Mouse (Mus musculus) right cerebral cortex, adult 18-20 months (tissue): ENCODE data around the gene Cobll1.

Source experiments
- DNase-seq: peaks from one replicate; pipeline ENCODE4 v3.0.0; 2022; ENCODE audit warnings: mixed read lengths

Gene Cobll1

DNA sequence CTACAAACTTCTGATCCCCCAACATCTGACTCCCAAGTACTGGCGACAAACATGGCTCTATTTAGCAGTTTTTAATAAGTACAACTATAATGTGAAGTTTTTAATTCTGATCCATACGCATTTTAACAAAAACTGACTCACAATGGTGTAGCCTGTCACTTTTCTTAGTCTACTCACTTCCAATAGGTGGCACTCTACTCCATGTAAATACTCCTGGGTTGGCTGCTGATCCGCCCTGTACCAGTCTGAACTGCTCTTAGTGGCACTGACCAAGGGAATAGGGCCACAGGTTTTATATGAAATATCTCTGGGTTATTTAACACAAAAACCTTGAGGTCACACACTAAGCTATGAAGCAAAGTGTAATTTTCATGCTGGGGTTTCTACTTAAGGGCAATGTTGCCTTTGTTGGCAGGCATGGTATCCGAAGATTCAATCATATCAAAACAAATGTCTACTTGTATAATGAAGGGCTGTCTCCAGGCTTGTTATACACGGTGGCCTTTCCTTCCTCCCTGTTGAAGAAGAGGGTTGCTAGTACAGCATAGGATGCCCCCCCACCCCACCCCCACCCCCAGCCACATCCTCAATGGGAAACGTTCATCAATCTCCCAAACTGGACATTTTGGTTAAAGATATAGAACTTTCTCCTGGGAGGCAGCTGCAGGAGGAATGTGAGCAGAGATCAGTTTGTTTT is 93.6 kb downstream of the Cobll1 start:
- DNase-seq = peak; percentile 8

DNA sequence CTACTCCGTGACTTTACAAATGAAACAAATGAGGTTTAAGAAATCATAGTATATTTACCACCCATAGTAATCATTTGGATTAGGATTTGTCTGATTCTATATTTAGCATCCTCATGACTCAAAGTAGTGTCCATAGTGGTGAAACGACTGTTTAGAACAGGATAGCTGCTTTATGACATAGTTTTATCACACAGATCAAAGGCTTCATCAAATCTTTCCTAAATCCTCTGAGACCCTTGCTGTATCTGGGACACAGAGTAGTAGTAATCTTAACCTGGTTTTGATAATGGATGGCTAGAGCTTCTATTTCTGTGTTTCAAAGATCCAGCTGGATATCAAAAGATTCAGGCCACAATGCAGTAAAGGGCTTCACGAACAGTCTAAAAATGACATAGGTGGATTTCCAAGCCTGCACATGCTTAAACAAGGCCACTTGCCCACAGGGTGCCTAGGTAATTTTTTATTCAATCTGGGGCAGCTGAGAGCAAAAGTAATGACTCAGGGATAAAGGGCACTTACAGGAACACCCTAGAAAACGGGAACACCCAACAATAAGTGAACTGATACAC is 98.0 kb downstream of the Cobll1 start:
- no peak for DNase-seq

- DNase-seq = no peak
Observed at GRCm38 (mm10) chr2:65140330-65140922, 98.8 kb downstream of the Cobll1 start.

DNA sequence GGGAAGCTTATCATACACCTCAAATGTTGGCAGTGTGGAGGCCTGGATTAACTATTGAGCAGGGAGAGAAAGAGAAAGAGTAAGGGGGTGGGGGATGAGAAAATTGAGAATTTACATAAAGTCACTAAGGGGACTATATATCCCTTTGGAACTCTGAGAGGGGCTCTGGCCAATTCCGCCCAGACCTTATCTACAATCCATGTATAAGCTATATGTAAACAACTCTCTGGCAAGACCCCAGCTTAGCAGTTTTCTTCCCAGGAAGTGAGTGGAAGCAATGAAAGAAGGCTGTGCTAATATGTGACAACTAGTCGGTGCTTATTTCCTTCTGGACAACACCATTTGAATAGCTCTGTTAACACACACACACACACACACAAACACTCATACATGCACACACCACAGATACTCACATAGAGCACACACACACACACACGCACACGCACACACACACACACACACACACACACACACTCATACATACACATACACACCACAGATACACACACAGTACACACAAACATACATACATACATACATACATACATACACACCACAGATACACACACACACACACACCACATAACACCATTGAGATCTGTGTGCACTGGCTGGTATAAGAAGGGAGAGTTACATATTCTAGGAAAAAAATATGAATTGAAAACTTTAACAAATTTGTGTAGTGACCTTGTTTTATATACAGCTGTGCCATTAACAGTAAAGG is 99.4 kb downstream of the Cobll1 start:
- no peak for DNase-seq

GRCm38 (mm10) chr2:65138992-65139391 is 100.2 kb downstream of the Cobll1 start:
- DNase-seq = no peak

DNA sequence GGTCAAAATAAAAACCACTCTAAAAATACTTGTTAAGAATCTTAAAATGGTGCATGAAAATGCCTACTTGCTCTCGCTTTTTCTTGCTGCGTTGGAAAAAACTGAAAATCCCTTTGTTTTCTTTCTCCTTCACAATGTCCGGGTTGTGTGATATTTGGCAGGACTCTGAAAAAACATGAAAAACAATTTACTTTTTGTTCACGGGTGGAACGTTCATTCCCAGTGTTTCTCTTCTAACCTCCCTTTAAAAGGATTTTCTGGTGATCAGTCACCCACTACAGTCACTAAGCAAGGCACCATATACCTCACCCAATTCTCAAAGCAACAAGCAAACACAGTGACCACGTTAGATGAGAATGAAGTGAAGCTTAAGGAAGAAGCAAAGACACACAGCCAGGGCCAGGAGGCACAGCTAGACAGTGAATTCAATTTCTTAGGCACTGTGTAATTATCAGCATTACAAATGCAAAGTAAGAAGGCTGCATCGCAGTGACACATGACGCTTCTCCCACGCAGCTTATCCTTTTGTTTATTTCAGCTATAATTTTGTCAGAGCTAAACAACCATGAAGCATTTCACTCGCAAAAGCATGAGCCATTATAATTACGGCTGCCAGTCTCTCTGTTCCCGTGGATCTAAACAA is 112.9 kb downstream of the Cobll1 start:
- peak; percentile 35 for DNase-seq

GRCm38 (mm10) chr2:65123702-65124101 is 115.5 kb downstream of the Cobll1 start:
- DNase-seq = no peak

DNA sequence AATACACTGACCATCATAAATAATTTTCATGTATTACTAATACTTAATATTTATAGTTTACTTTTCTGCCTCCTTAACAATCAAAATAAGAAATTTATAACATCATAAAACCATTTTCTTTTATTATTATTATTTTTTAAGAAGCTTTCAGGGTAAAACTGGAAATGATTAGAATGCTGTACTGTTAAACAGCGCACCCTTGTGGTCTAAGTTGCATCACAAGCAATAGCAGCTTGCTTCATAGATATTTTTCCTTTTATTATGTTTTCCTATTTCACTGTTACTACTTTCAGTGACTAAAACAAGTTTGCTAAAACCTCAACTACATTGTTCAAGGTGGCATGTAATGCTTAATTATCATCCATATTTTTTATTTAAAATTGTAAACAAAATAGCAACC is 117.8 kb downstream of the Cobll1 start:
- DNase-seq = peak; percentile 20

GRCm38 (mm10) chr2:65121012-65121411 is 118.2 kb downstream of the Cobll1 start:
- DNase-seq = no peak

DNA sequence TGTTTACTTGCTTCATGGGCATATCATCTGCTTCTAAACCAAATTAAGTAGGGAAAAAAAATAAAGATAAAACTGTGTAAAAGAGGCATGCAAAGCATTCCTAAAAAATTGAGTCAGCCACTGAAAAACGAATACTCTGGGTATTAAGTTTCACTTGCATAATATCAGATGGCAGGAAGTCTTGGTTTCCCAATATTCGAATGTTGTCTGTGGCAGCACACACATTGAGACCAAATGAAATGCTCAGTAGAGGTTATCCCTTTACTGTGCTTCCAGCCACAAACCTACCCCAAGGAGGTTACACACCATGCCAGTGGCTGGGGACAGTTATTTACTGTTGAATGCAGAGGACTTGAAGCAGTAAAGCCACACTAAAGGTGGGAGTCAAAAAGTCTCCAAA is 119.1 kb downstream of the Cobll1 start:
- no peak for DNase-seq

- DNase-seq = no peak
Observed at GRCm38 (mm10) chr2:65119667-65120066, 119.5 kb downstream of the Cobll1 start.

GRCm38 (mm10) chr2:65119076-65119475 is 120.1 kb downstream of the Cobll1 start:
- DNase-seq = no peak

DNA sequence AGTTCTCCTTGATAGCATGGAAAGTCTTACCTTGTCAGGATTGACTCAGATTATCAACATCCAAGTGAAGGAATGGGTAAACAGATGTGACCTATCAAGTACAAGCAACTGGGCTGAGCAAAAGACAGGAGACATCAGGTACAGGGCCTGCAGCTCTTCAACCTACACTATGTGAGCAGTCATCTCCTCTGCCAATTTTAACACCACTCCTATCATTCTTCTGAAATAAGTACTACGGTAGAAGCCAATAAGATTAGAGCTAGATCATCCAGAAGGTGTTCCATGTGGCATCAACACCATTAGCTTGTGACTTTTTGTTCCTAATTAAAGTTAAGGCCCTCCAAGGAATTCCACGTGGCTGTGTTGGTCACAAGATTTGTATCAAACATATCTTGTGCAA is 121.3 kb downstream of the Cobll1 start:
- no peak for DNase-seq

DNA sequence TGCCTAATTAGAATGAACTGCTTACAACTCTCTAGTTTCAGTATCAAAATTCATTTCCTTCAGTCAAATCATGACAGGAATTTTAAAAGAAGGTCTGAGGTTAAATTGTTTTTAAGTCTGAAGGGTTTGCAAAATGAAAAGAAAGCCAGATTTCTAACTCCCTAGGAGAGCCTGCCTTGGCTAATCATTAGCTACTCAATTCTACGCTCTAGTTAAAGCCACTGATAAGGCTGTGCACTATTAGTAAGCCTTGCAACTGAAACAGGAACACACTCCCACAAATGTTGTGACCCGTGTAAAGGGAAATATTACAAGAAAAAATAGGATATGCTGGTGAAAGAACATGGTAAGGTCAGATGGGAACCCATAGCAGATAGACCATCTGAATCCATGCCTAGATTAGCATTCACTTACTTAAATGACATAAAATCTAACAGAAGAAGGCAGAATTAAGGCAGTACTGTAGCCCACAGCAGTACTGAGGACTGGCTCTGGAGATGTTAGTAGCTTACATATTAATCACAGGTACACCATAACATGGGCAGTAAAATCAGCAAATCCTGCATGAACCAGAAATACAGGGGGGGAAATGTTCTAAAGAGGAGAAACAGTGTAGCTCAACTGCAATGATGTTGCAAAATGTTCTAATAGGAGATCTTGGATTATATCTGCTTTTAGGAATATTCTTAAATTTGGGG is 122.6 kb downstream of the Cobll1 start:
- no peak for DNase-seq

- DNase-seq = no peak
Observed at GRCm38 (mm10) chr2:65113191-65113590, 126.0 kb downstream of the Cobll1 start.

- no peak for DNase-seq
Observed at GRCm38 (mm10) chr2:65104569-65104968, 134.6 kb downstream of the Cobll1 start.

GRCm38 (mm10) chr2:65103801-65104200 is 135.4 kb downstream of the Cobll1 start:
- no peak for DNase-seq

DNA sequence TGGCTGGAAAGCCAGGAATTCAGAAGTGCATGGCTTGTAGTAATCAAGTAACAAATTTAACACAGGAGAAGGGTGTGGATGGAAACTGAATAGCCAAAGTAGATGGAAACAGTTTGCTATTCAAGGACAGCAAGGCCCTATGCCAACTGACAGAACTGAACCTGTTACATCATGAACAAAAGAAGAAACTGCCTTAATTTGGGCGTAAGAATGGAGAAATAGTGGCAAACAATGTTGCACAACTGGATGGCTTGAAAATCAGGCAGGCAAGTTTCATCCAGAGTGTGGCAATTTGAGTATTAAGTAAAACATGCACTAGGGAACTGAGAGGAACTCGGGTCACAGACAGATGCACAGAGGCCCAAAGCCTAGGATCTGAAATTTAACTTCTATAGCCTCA is 137.8 kb downstream of the Cobll1 start:
- no peak for DNase-seq

DNA sequence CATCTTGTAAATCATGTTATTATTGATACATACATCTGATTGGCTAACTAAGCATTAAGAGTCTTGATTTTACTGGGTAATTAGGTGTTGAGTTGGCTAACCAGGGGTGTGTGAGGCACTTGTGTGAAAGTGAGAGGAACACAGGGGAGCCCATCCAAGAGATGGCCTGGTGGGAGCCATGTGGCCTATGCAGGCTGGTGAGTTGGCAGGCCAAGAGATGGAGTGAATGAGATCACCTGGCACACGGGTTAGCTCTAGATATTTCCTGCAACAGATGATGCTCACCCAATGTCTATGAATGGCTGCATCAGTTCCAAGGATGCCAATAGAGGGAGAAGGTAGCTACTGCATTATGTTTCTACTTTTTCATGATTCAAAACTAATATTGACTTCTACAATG is 139.2 kb downstream of the Cobll1 start:
- DNase-seq = no peak

GRCm38 (mm10) chr2:65095571-65095970 is 143.6 kb downstream of the Cobll1 start:
- no peak for DNase-seq

- no peak for DNase-seq
Observed at GRCm38 (mm10) chr2:65093990-65094389, 145.2 kb downstream of the Cobll1 start.

DNA sequence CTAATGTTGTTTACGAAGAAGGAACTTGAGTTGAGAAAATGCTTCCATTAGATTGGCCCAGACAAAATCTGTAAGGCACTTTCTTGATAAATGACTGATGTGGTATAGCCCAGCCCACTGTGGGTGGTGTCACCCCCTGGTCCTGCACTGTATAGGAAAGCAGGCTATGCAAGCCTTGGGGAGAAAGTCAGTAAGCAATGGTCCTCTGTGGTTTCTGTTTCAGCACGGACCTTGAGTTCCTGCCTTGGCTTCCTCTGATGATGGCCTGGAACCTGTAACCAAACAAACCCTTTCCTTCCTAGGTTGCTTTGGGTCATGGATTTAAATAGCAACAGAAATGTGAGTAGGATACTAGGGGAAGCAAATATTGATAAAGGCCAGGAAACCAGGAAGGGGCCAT is 148.2 kb downstream of the Cobll1 start:
- no peak for DNase-seq

DNA sequence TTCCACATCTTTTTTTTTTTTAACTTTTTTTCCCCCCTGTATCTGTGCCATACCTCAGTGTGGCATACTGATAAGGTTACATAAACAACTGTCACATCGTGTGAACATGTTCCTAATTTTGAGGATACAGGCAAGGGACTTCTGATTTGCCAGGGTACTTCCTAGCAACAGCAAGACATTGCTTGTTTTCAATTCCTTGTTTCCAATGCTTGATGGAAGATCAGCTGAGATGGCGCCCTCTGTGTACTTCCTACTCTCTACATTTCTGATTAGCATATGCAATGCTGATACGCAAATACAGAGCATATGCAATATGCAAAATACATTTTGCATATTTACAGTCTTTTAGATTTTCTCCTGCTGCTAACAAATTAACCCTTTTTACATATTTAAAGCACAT is 152.0 kb downstream of the Cobll1 start:
- DNase-seq = no peak
